In the genomic region with DNA sequence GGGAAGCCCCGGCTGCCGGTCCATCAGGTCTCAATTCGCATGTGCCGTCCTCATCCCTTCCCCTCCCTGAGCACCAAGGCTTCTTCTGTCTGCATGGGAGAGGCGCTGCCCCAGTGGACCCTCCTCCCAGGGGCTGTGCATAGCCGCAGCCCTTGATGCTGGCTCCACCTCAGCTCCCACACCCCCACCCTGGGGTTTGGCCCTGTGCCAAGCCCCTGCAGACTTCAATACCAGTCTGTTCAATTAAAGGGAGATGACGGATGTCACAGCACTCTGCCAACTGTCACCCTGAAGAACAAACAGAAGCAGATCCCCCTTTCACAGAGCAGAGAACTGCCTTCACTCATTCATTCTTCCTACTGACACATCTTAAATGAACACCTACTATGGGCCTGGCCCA, we compare ENCODE assay signal across 10 mouse cellular contexts. TPM values are rescaled to one million over a fixed set of nuclear protein-coding genes. Genes with fewer than 3 reads are reported as not detected.
DNase-seq lines count a peak whose midpoint lies in the region; ATAC-seq and TF ChIP-seq lines count a peak whose summit lies in the region.
"Had no signal": no experiment of that assay in that cellular context is flagged by ENCODE, and none has a peak within 500 bp of the region (broad histone marks: within the 10 kb centered on the region; RNA-seq: fewer than 3 reads in every experiment).

No protein-coding gene starts in this region.

- no peaks in the 10 kb centered on the region for H3K9me3 ChIP-seq in hindbrain, embryonic 16.5 days (ENCODE audit: control insufficient read depth, low read length)
- H3K9me3 ChIP-seq in midbrain, postnatal 0 days (ENCODE audit: low read length), result no peaks in the 10 kb centered on the region
- no peaks in the 10 kb centered on the region for H3K9me3 ChIP-seq in liver, embryonic 12.5 days (replicated peaks)

- intact Hi-C loops in left cerebral cortex, postnatal 25 days (cut with DNase I), result no loop called here

- peak; percentile 74 for ATAC-seq in hindbrain, embryonic 16.5 days
- no peak for ATAC-seq in midbrain, postnatal 0 days (ENCODE audit: low FRiP score)
- no peak for ATAC-seq in liver, embryonic 12.5 days
- no peak for ATAC-seq in inflammation-experienced regulatory T-cells, adult 6 months

- H3K27me3 ChIP-seq in hindbrain, embryonic 16.5 days (replicated peaks; ENCODE audit: control insufficient read depth, insufficient read depth, low read length), result no peaks in the 10 kb centered on the region
- no peaks in the 10 kb centered on the region for H3K27me3 ChIP-seq in midbrain, postnatal 0 days (ENCODE audit: insufficient read depth, low read length)
- H3K27me3 ChIP-seq in liver, embryonic 12.5 days (replicated peaks), result no peaks in the 10 kb centered on the region

- peak; percentile 67 to 79 for DNase-seq in cerebellum, postnatal 14 days
- no peak for DNase-seq in cerebellum, adult 8-10 months
- peak; percentile 65 for DNase-seq in T-cell, adult 2 months (ENCODE audit: low spot score)
- peak; percentile 77 for DNase-seq in midbrain, postnatal 0 days (ENCODE audit: low spot score)
- DNase-seq in left cerebral cortex, postnatal 25 days (ENCODE audit: low spot score in 2 of 2), result no peak
- DNase-seq: gastrocnemius, adult 2 months had no signal

- no peak overlapping the region for H3K4me3 ChIP-seq in hindbrain, embryonic 16.5 days (ENCODE audit: low read length)
- H3K4me3 ChIP-seq in midbrain, postnatal 0 days (ENCODE audit: low read depth, low read length), result no peak overlapping the region
- H3K4me3 ChIP-seq in liver, embryonic 12.5 days, result no peak overlapping the region
- H3K4me3 ChIP-seq: gastrocnemius, adult 2 months had no signal

- 6% methylated on average over 7 of the region's 7 CpGs for WGBS in hindbrain, embryonic 16.5 days
- WGBS in midbrain, postnatal 0 days, result 11% methylated on average over 7 of the region's 7 CpGs
- WGBS in liver, embryonic 12.5 days (ENCODE audit: insufficient replicate concordance), result 60% methylated on average over 7 of the region's 7 CpGs

- peaks cover 26% of the 10 kb centered on the region for H3K4me1 ChIP-seq in hindbrain, embryonic 16.5 days (ENCODE audit: control insufficient read depth, insufficient read depth, low read depth, low read length)
- H3K4me1 ChIP-seq in midbrain, postnatal 0 days (ENCODE audit: insufficient read depth, low read length), result 0 out of 2 replicates have a peak, but pooled peaks cover 3% of the 10 kb centered on the region
- no peaks in the 10 kb centered on the region for H3K4me1 ChIP-seq in liver, embryonic 12.5 days

- H3K36me3 ChIP-seq in hindbrain, embryonic 16.5 days (ENCODE audit: control insufficient read depth, insufficient read depth, low read length), result no peaks in the 10 kb centered on the region
- H3K36me3 ChIP-seq in midbrain, postnatal 0 days (ENCODE audit: insufficient read depth, low read length), result no peaks in the 10 kb centered on the region
- no peaks in the 10 kb centered on the region for H3K36me3 ChIP-seq in liver, embryonic 12.5 days

- H3K4me2 ChIP-seq in hindbrain, embryonic 16.5 days (ENCODE audit: low read length), result no peak overlapping the region
- H3K4me2 ChIP-seq in midbrain, postnatal 0 days (ENCODE audit: low read depth, low read length, poor library complexity, severe bottlenecking), result no peak overlapping the region
- no peak overlapping the region for H3K4me2 ChIP-seq in liver, embryonic 12.5 days

- no peak overlapping the region for H3K9ac ChIP-seq in hindbrain, embryonic 16.5 days (ENCODE audit: low read depth, low read length)
- H3K9ac ChIP-seq in midbrain, postnatal 0 days (replicated peaks; ENCODE audit: low read length, poor library complexity, severe bottlenecking), result no peak overlapping the region
- no peak overlapping the region for H3K9ac ChIP-seq in liver, embryonic 12.5 days

- H3K27ac ChIP-seq in hindbrain, embryonic 16.5 days (ENCODE audit: low read depth, low read length), result peak overlapping the region; percentile 36; the same call in 1 of the 2 replicates
- no peak overlapping the region for H3K27ac ChIP-seq in midbrain, postnatal 0 days (ENCODE audit: low read depth, low read length)
- H3K27ac ChIP-seq in liver, embryonic 12.5 days, result no peak overlapping the region
- H3K27ac ChIP-seq: gastrocnemius, adult 2 months had no signal

- no peak for TF ChIP-seq CTCF in midbrain, postnatal 0 days (IDR thresholded peaks at IDR 0.05)

RNA-seq across cellular contexts. Expression of gene Ephb2, which starts 19.1 kb away (rescaled TPM):
- polyA plus RNA-seq in hindbrain, embryonic 16.5 days (2015; fragmentation: Nextera tagmentation; extraction: Ambion mirVana), result 7.8 and 10.1 TPM in 2 replicates
- total RNA-seq in midbrain, postnatal 0 days (2014; rRNA removed), result 149 and 202 TPM in 2 replicates
- 13.6 and 15.6 TPM in 2 replicates for polyA plus RNA-seq in midbrain, postnatal 0 days (2015; fragmentation: Nextera tagmentation; extraction: Ambion mirVana)
- 1.4 and 1.7 TPM in 2 replicates for polyA plus RNA-seq in liver, embryonic 12.5 days (2016; fragmentation: Nextera tagmentation; extraction: Ambion mirVana)
- 10 to 100 TPM; 15.2 to 21.4 TPM for total RNA-seq in left cerebral cortex, postnatal 25 days (2021)
- under 1 TPM in 1 of 3 experiments, not detected in 2; 0.05 TPM for polyA plus RNA-seq in inflammation-experienced regulatory T-cells, adult 6 months (2017; shearing (Covaris generic))
- total RNA-seq: monocyte, adult 5-6 weeks had no signal

Comparison
In these comparisons a context has a peak if more than half of its experiments do, and no peak if none do; other contexts are left out.
1. DNase-seq: peak in cerebellum, postnatal 14 days (2 of 2), T-cell, adult 2 months (single experiment) and midbrain, postnatal 0 days (single experiment); none in cerebellum, adult 8-10 months (single experiment) and left cerebral cortex, postnatal 25 days (0 of 2).